Mouse (Mus musculus): ENCODE measurements at regions not wholly inside any gene's neighbourhood (a gene's known extent, or its start where the extent isn't known, plus 50 kb on each side); places are given as distances from the start of the nearest gene placed in this dataset.

DNA sequence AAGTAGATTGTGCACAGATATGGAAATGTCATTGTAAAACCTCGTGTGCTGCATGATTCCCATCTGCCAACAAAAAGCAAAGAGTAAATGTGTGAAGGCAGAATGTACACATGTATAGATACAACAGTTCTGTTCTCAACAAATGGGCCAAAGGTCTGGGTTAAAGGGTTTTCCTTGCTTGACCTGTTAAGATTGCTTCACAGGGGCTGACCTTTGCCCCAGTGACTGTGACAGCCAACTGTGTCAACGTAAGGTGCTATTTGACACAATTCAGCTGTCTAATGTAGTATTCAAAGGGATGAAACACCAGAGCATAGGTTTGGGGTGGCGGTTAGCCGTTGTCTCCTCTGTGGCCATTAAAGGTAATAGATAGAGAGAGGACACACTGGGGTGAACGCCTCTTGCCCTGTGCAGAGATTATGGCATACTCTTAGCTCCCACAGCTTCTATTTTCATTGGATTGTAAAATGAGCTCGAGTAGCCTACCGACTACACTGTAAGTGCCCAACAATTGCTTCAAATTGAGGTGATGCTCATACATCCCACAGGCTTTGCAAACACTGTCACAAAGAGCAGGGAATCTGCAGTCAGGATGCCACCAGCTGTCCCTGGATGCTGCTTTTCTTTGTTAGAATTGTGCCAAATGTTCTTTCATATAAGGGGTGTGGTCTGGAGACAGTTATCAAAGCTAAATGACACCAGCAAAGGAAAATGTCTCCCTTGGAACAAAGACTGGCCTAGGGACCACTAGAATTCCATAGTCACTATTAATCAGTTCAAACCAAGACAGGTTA is 513.0 kb upstream of the Gulo start:
- TF ChIP-seq EP300 (IDR thresholded peaks at IDR 0.05; ENCODE audit: low read depth) (no peak), CTCF (IDR thresholded peaks at IDR 0.05; ENCODE audit: low read depth) (no peak)

Measured in heart, postnatal 0 days (tissue).